Mouse (Mus musculus) adrenal gland, adult 18-20 months (tissue): Measurements from ENCODE around the gene Prr5. TPM values are rescaled to one million over a fixed set of nuclear protein-coding genes. Genes with fewer than 3 reads are reported as not detected.

Experiments used
- DNase-seq, 2 experiments: peaks; one replicate each; pipeline ENCODE4 v3.0.0; 2021 to 2022; ENCODE audit warnings: low spot score in 2 of 2
- long read RNA-seq, 2 experiments: library from polyadenylated mRNA; stranded (forward); transcript quantifications; one replicate each; pipeline ENCODE4 v2.0.0; 2021
- total RNA-seq, 2 experiments: library from RNA; stranded (reverse); gene quantifications; 1 replicate in 1 of 2; 2 replicates in 1 of 2; pipeline ENCODE4 v1.2.3; 2021

Gene Prr5
- 10 to 100 TPM in 1 of 2 experiments, 1 to 10 TPM in 1; 5.5 to 11.0 TPM for total RNA-seq
- long read RNA-seq, experiment 1, transcript Prr5-201 (8 exons, 1,830 nt) = major isoform, 12 of 17 reads
- long read RNA-seq, experiment 1, partial matches to known transcripts = 1 of 17 reads
- long read RNA-seq, experiment 1, other reads (novel, unspliced or antisense) = 4 of 17 reads
- long read RNA-seq, experiment 2, transcript Prr5-201 (8 exons, 1,830 nt) = major isoform, 11 of 16 reads
- long read RNA-seq, experiment 2, partial matches to known transcripts = 0 of 16 reads
- long read RNA-seq, experiment 2, other reads (novel, unspliced or antisense) = 3 of 16 reads

DNA sequence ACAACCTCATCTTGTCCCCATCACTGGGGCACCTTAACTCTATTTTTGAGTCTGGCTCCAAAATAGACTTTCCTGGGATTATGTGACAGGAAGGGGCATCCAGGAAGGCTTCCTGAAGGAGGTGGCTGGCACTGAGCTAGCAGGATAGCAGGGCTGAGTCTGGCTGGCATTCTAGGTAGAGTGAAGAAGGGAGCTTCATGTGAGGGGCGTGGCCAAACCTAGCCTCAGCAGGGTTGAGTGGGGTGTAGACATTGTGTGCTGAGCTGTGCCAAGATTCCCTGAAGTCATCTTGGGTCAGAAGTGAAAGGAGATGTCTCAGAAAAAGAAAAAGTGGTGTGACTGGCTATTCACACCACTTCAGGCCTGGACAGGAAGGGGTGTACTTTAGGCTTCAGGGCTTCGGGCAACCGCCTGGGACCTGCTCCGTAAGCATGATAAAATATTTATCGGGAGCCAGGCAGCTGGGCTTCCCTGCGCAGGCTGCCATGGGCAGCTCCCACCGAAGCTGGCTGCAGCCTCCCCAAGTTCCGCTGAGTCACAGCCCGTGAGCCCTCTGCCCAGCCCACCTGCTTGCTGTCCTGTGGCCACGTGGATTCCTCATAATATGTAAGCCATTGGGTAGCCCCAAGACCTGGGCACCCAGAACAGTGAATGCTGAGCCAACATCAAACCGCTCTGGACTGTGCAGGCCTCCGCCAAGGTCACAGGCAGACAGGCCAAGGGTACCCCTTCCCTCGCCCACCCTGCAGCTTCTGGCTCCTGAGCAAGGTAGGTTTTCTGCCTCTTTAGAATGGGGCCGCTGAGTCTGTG is at the start of gene Prr5:
Prr5 (plus strand) TSS at position 683 of the 810 bp plus-strand sequence.
- no peak for DNase-seq

DNA sequence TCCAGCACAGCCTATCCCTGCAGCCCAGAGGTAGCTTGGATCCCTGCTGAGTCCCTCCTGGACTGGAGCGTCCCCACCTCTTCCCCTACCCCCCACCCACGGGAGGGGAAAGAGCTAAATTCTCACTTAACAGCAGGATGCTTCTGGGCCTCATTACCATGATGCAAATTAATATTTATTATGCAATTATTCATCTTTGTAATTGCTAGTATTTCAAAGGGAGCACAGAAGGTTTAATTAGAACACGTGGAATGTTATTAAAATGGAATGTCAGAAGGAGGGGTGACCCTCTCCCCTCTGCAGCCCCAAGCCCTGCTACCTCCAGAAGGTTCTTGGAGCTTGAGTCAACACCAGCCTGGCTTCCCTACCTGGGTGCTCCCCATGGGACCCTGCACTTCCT is 49.4 kb upstream of the Prr5 start:
- DNase-seq = no peak

DNA sequence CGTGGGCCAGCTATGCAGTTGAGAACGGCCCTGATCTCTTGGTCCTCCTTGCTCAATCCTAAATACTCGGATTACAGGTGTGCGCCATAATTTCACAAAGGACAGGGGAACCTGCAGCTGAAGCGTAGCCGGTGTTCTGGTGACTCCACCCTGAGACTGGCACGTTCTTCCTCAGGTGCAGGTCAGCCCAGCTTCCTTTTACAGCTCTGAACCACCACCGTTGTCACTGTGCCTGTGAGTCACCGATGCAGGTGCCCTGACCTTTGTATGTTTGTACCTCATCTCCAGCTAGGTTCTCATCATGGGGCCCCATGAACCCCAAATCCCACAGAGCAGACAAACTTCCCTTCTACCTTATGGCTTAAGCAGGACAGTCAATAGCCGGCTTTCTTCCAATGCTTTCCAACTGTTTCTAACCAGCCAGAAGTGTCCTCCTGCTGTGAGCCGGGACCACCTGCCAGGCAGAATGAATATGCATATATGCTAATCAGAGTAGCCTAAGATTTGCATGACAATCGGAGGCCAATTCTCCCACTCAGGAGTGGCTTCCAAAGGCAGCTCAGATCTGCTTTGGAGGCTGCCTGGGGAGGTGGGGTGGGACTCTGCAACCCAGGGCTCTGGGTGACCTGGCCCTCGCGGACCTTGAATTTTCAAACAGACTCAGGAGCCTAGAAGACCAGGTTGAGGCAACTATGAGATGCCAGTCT is 47.5 kb upstream of the Prr5 start:
- no peak for DNase-seq

- DNase-seq = peak; percentile 42 to 53
Observed at GRCm38 (mm10) chr15:84624870-84625269, 44.5 kb upstream of the Prr5 start.

DNA sequence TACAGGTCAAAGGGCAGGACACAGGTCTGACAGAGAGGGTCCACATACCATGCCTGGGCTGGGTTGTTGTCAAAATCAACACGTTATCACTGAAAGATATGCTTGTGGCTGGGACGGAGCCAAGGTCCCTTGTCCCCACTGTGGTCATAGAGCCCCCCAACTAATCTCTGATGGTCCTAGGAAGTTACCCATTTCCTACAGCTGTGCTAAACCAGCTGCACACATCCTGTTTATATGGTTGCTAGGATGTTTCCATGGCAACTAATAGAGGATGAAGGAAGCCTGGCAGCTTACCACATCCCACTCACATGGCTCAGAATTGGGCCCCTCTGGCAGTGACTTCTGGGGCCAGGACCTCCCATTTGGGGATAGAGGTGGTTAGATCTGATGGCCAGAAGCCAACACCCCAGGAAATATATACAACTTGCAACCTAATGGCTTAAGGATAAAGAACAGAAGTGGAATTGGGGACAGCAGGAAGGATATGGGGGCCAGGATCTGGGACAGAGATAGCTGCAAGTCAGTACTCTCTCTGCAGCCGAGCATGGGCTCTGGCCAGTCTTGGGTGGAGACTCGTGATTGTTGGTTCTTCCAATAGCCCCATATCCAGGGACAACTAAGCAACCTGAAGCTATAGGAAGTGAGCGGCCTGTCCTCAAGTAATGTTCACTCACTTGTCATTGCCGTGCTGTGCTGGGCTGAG is 43.6 kb upstream of the Prr5 start:
- DNase-seq = no peak

- no peak for DNase-seq
Observed at GRCm38 (mm10) chr15:84627308-84627707, 42.1 kb upstream of the Prr5 start.

DNA sequence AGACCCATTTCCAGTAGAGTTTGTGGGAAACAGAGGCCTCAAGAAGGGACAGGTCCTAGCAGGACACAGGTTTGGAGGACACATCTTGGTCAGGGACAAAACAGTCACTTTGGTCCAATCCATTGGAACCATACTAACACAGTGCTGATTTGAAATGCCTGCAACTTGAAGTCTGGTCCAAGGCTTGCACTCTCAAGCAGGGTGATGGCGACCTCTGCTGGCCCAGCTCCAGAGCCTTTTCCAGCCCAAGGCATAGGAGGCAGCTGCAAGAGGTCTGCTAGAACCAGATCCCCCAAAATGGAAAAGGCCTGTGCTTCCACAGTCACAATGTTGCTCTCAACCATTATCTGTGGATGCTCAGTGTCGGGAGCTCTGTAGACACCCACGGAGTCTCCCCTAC is 39.7 kb upstream of the Prr5 start:
- DNase-seq = peak in 1 of 2 experiments; percentile 30

GRCm38 (mm10) chr15:84631560-84631959 is 37.9 kb upstream of the Prr5 start:
- DNase-seq = peak; percentile 77 to 80

- peak in 1 of 2 experiments; percentile 52 for DNase-seq
Observed at GRCm38 (mm10) chr15:84634361-84634760, 35.1 kb upstream of the Prr5 start.

GRCm38 (mm10) chr15:84638405-84638804 is 31.0 kb upstream of the Prr5 start:
- no peak for DNase-seq

DNA sequence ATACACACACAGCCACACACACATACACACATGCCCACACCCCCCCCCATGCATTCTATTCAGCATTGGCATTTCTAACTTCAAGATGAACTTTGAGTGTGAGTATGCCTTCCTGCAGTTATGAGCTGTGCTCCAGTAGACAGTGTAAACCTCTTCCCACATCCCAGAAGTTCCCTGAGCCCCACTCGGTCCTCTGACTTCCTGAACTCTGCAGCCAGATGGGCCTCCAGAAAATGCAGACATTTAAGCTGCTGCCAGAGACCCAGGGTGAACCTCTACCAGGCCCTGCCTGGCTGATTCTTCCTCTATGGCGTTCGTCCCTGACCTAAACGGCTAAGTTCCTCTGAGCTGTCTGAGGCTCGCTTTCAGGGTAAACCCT is 30.4 kb upstream of the Prr5 start:
- DNase-seq = no peak

- peak in 1 of 2 experiments; percentile 38 for DNase-seq
Observed at GRCm38 (mm10) chr15:84639451-84640136, 29.8 kb upstream of the Prr5 start.

DNA sequence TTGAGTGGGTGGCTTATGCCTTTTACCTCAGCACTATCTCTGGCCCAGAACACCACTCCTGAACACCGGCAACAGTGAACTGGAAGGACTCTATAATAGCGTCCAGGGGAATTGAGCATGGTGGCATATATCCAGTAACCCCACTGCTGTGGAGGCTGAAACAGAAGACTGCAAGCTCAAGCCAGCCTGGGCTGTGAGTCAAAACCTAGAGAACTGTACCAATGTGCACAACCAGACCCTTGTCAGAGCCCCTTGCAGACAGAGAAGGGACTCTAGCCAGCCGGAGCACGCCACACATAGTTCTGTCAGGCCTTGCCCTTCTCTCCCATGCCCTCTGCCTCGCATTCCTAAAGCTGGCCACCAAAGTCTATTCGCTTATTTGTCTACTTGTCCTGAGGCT is 28.7 kb upstream of the Prr5 start:
- DNase-seq = no peak

GRCm38 (mm10) chr15:84641127-84641526 is 28.3 kb upstream of the Prr5 start:
- no peak for DNase-seq

GRCm38 (mm10) chr15:84641948-84642347 is 27.5 kb upstream of the Prr5 start:
- no peak for DNase-seq

- DNase-seq = no peak
Observed at GRCm38 (mm10) chr15:84643178-84643577, 26.2 kb upstream of the Prr5 start.

DNA sequence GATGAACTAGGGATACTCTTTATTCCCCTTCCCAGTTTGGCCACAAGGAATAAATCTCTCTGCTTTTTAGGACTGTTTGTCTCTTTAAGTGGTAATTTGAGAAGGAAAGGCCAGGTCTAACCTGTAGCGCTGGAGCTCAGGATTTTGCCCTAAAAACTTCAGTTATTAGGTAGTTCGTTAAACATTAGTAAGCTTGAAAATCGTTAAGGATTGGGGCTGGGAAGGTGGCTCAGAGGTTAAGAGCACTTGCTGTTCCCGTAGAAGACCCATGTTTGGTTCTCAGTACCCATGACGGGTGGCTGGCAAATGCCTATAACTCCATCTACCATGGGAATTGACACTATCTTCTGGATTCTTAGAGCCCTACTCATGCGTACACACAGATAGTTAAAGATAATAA is 17.9 kb upstream of the Prr5 start:
- no peak for DNase-seq

DNA sequence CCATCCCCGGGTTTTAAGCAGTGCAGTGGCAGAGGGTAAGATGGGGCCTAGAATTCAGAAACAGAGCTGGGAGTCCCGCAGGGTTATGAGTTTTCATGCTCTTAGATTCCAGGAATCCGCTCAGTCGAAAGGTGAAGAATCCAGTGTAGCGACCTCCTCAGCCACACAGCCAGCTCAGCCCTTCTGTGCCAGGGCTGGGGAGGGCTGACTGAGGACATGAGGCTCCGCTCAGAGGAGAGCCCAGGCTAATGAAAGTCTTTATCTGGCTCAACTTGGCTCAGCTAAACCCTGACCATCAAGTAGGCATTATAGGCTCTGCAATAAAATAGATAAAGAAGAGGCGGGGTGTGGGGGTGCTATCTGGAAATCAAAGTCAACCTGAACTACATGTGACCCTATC is 16.3 kb upstream of the Prr5 start:
- no peak for DNase-seq

GRCm38 (mm10) chr15:84653979-84654966 is 15.1 kb upstream of the Prr5 start:
- peak; percentile 33 to 50 for DNase-seq
